Mouse (Mus musculus) mesoderm, embryonic 11.5 days (tissue): Measurements from ENCODE around the gene 2210418O10Rik.
"Not testable (repeated sequence)": the region's sequence is repeated elsewhere in the genome, so short reads cannot be mapped to it uniquely, and the experiment has no call there.

ENCODE experiments used
- DNase-seq: peaks from one replicate; pipeline ENCODE4 v3.0.0-alpha.2; 2012; ENCODE audit warnings: low read depth, low spot score

Gene 2210418O10Rik

GRCm38 (mm10) chr2:176226269-176226668 lies at the start of gene 2210418O10Rik:
Gene 2210418O10Rik (plus strand): TSS chr2:176226569.
- DNase-seq = not testable (repeated sequence)

- DNase-seq = not testable (repeated sequence)
These were observed 22.1 kb downstream of the 2210418O10Rik start for GRCm38 (mm10) chr2:176248519-176248918.
